Mouse (Mus musculus): ENCODE results near the gene Rsc1a1. TPM values are rescaled to one million over a fixed set of nuclear protein-coding genes. Genes with fewer than 3 reads are reported as not detected.
A peak's percentile ranks its signal among the peaks of the same experiment; 100 is the strongest.

Rsc1a1 gene
- total and polyA plus RNA-seq, 3 experiments = 7.7 TPM; not detected in 2

GRCm38 (mm10) chr4:141722731-141723672 lies 37.6 kb upstream of the Rsc1a1 start, which contains the start of gene Ddi2 (continued):
- no peak for TF ChIP-seq MAFK (IDR thresholded peaks at IDR 0.05; ENCODE audit: borderline replicate concordance, low read depth, low read length)
- TF ChIP-seq TBP (IDR thresholded peaks at IDR 0.05; ENCODE audit: low read depth, low read length) = no peak
- TF ChIP-seq TCF12 (IDR thresholded peaks at IDR 0.05; ENCODE audit: low read depth, low read length) = peak; percentile 64; the same call in 1 of the 2 replicates
- peak; percentile 86 for TF ChIP-seq POLR2AphosphoS2 (IDR thresholded peaks at IDR 0.05; ENCODE audit: low read length)
- no peak for TF ChIP-seq ETS1 (IDR thresholded peaks at IDR 0.05; ENCODE audit: low read depth, low read length)

DNA sequence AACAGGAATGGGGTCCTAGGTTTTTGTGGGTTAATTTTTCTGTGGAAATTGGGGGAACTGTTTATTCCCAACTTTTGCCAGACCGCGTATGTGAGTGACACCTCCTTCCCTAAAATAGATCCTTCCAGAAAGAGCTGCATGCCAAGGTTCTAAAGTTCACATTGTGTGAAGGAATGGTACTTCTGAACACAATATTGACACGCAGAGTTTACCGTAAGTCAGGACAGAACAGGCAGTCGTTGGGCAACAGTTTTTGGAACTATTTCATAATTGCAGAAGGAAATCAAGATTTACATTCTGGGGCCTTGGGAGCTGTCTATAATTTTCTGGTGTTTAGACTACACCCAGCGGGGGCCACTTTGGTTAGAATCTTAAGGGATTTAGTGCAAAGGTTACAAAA lies 36.6 kb upstream of the Rsc1a1 start:
- TF ChIP-seq KAT2A (conservative IDR thresholded peaks at IDR 0.05; ENCODE audit: low read depth, low read length) (no peak), USF2 (IDR thresholded peaks at IDR 0.05; ENCODE audit: borderline replicate concordance in 1 of 2, insufficient read depth in 1 of 2, low read depth in 1 of 2, low read length in 2 of 2) (no peak), MAFK (IDR thresholded peaks at IDR 0.05; ENCODE audit: borderline replicate concordance, low read depth, low read length) (no peak), ZMIZ1 (IDR thresholded peaks at IDR 0.05; ENCODE audit: low read depth, low read length) (no peak), TBP (IDR thresholded peaks at IDR 0.05; ENCODE audit: low read depth, low read length) (no peak), NELFE (IDR thresholded peaks at IDR 0.05; ENCODE audit: low read depth, low read length) (no peak), RAD21 (IDR thresholded peaks at IDR 0.05; ENCODE audit: low read depth, low read length) (no peak), ELF1 (IDR thresholded peaks at IDR 0.05; ENCODE audit: low read depth, low read length) (no peak)
- H3K79me2 ChIP-seq (ENCODE audit: control insufficient read depth, insufficient read depth, low read length, poor library complexity) = peaks cover 58% of the 10 kb centered on the region
- H3K27me3 ChIP-seq (ENCODE audit: control insufficient read depth in 1 of 2, insufficient read depth in 2 of 2, low read length in 2 of 2) = no peaks in the 10 kb centered on the region
- no peak overlapping the region for H3K27ac ChIP-seq (ENCODE audit: control insufficient read depth, low read depth, low read length)
- no peaks in the 10 kb centered on the region for H3K9me3 ChIP-seq (replicated peaks; ENCODE audit: insufficient read depth, low read length)
- peak overlapping the region; percentile 81 for H3K9ac ChIP-seq (ENCODE audit: control insufficient read depth, low read depth, low read length, poor library complexity, severe bottlenecking)
- peaks cover 16 to 36% of the 10 kb centered on the region in 2 experiments for H3K36me3 ChIP-seq (ENCODE audit: control insufficient read depth in 1 of 2, insufficient read depth in 2 of 2, low read length in 2 of 2)
- no peak for DNase-seq (ENCODE audit: low read depth, low spot score)
- H3K4me3 ChIP-seq (ENCODE audit: control insufficient read depth in 1 of 2, insufficient read depth in 1 of 2, low read depth in 2 of 2, low read length in 2 of 2) = peak overlapping the region; percentile 73 to 97
- H3K4me1 ChIP-seq (ENCODE audit: control insufficient read depth in 1 of 2, insufficient read depth in 2 of 2, low read length in 2 of 2) = peaks cover 10 to 31% of the 10 kb centered on the region in 2 experiments

DNA sequence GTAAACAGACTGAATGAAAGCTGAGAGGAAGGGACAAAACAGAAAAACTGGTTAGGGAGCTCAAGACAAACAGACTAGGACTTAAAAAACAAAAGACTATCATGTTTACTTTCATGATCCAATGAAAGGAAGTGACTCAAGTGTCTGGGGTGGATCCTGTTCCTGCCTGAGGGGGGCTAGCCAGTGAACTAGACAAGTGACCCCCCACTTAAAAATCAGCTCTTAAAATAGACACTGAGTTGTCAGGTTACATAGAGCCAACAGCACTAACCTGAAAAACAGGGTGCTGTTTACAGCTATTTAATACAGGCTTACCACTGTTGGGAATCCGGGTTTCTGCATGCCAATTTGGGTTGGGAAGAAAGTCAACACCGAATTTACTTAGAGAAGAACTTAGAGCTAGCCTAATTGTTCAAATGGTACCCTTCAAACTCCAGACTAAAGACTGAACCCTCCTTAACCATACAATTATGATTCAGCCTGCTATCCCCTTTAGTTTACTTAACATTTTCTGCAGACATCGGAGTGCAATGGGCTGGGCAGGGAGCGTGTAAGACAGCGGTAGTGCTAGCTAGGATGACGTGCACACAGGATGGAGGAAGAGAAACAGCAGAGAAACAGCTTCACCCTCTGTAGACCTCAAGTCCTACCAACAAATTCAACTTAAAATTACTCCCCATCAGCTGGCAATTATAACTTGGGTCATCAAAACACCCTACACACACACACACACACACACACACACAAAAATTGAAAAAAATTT lies 35.5 kb upstream of the Rsc1a1 start:
- H3K27ac ChIP-seq (ENCODE audit: control insufficient read depth, low read depth, low read length) = no peak overlapping the region
- no peaks in the 10 kb centered on the region for H3K27me3 ChIP-seq (ENCODE audit: control insufficient read depth in 1 of 2, insufficient read depth in 2 of 2, low read length in 2 of 2)
- no peak for DNase-seq (ENCODE audit: low read depth, low spot score)
- peaks cover 66% of the 10 kb centered on the region for H3K79me2 ChIP-seq (ENCODE audit: control insufficient read depth, insufficient read depth, low read length, poor library complexity)
- no peak overlapping the region for H3K4me3 ChIP-seq (ENCODE audit: control insufficient read depth in 1 of 2, insufficient read depth in 1 of 2, low read depth in 2 of 2, low read length in 2 of 2)
- H3K9ac ChIP-seq (ENCODE audit: control insufficient read depth, low read depth, low read length, poor library complexity, severe bottlenecking) = no peak overlapping the region
- no peaks in the 10 kb centered on the region for H3K9me3 ChIP-seq (replicated peaks; ENCODE audit: insufficient read depth, low read length)
- H3K36me3 ChIP-seq (ENCODE audit: control insufficient read depth in 1 of 2, insufficient read depth in 2 of 2, low read length in 2 of 2) = peaks cover 18 to 39% of the 10 kb centered on the region in 2 experiments
- H3K4me1 ChIP-seq (ENCODE audit: control insufficient read depth in 1 of 2, insufficient read depth in 2 of 2, low read length in 2 of 2) = peaks cover 10 to 31% of the 10 kb centered on the region in 2 experiments
- TF ChIP-seq SIN3A (IDR thresholded peaks at IDR 0.05; ENCODE audit: low read length) (0 out of 2 replicates have a peak, but pooled peaks have one; percentile 34), MYC (IDR thresholded peaks at IDR 0.05; ENCODE audit: low read depth, low read length) (no peak)
